Mouse (Mus musculus) lung, postnatal 0 days (tissue): Measurements from ENCODE around the gene 4931429L15Rik.

Experiments
- CTCF ChIP-seq: IDR thresholded peaks from 2 replicates; pipeline ENCODE4 v1.5.1; 2016; ENCODE audit warnings: antibody characterized with exemption, mild to moderate bottlenecking
- EP300 ChIP-seq: IDR thresholded peaks from 2 replicates; pipeline ENCODE4 v1.6.1; 2016; ENCODE audit warnings: antibody characterized with exemption, mild to moderate bottlenecking, control low read depth

- TF ChIP-seq EP300: no peak
- TF ChIP-seq CTCF: no peak
Measured at GRCm38 (mm10) chr9:46329250-46329648, 9.5 kb upstream of the 4931429L15Rik start.
